Mouse (Mus musculus) liver, embryonic 16.5 days (tissue): ENCODE measurements around the gene Gm20219. TPM values are rescaled to one million over a fixed set of nuclear protein-coding genes. Genes with fewer than 3 reads are reported as not detected.

Experiments used
- ATAC-seq: fragments of 200-750 bp; cut with Nextera tagmentation; 2 replicates; pipeline ENCODE4 v1.8.0; 2017; ENCODE audit warnings: low read depth, mild to moderate bottlenecking, moderate number of reproducible peaks, moderate library complexity
- H3K27ac ChIP-seq: fragments of 300-500 bp; sonication (generic); 2 replicates; pipeline ENCODE4 v1.5.1; 2014; ENCODE audit warnings: mild to moderate bottlenecking, low read length
- H3K27me3 ChIP-seq: fragments of 300-500 bp; sonication (generic); 2 replicates; pipeline ENCODE4 v1.6.1; 2014; ENCODE audit warnings: low read depth, low read length, mixed read lengths; ENCODE audit not compliant: control insufficient read depth, insufficient read depth
- H3K36me3 ChIP-seq: fragments of 300-500 bp; sonication (generic); 2 replicates; pipeline ENCODE4 v1.6.1; 2014; ENCODE audit warnings: mild to moderate bottlenecking; ENCODE audit not compliant: control insufficient read depth, insufficient read depth
- H3K4me1 ChIP-seq: fragments of 300-500 bp; sonication (generic); 2 replicates; pipeline ENCODE4 v1.6.1; 2014; ENCODE audit warnings: low read depth, low read length, mixed read lengths; ENCODE audit not compliant: control insufficient read depth
- H3K4me2 ChIP-seq: fragments of 300-500 bp; sonication (generic); 2 replicates; pipeline ENCODE4 v1.6.1; 2014; ENCODE audit warnings: low read depth, low read length, mixed read lengths
- H3K4me3 ChIP-seq: fragments of 300-500 bp; sonication (generic); 2 replicates; pipeline ENCODE4 v1.5.1; 2014; ENCODE audit warnings: low read depth, mild to moderate bottlenecking, low read length
- H3K9ac ChIP-seq: fragments of 300-500 bp; sonication (generic); 2 replicates; pipeline ENCODE4 v1.6.1; 2014; ENCODE audit warnings: low read depth, low read length
- H3K9me3 ChIP-seq: fragments of 300-500 bp; sonication (generic); replicated peaks from 2 replicates; pipeline ENCODE4 v1.6.1; 2016; ENCODE audit warnings: low read length; ENCODE audit not compliant: control insufficient read depth
- WGBS: fragments of 180-500 bp; shearing (Covaris S2); extraction: QIAGEN DNeasy Blood & Tissue Kit; methylation state at CpG from one replicate; pipeline ENCODE4 v1.1.7; 2014; ENCODE audit not compliant: insufficient replicate concordance; 5-methylcytosine and 5-hydroxymethylcytosine counted together
- polyA plus RNA-seq: library from polyadenylated mRNA; unstranded; fragments of >200 nt; fragmentation: Nextera tagmentation; extraction: Ambion mirVana; gene quantifications from 2 replicates; pipeline ENCODE4 v1.2.1, GENCODE M21; 2015

Gene Gm20219
- 0.12 and 0.24 TPM in 2 replicates for polyA plus RNA-seq

- Histone ChIP-seq H3K9me3 (no peaks in the 10 kb centered on the region), H3K27ac (no peak within 1 kb of the TSS), H3K9ac (no peak within 1 kb of the TSS), H3K4me2 (no peak within 1 kb of the TSS), H3K4me1 (no peaks in the 10 kb centered on the region; the same call in 1 of the 2 replicates), H3K4me3 (no peak within 1 kb of the TSS), H3K27me3 (no peaks in the 10 kb centered on the region), H3K36me3 (no peaks in the 10 kb centered on the region)
- WGBS: 75% methylated on average over 20 of the region's 20 CpGs
- peak; percentile 48 for ATAC-seq
Measured at GRCm38 (mm10) chr17:56554122-56554551, at the start of gene Gm20219. Gene Gm20219 (minus strand): TSS chr17:56554387.

- 89% methylated on average over 9 of the region's 9 CpGs for WGBS
Measured at GRCm38 (mm10) chr17:56604070-56604380, 49.8 kb upstream of the Gm20219 start.

GRCm38 (mm10) chr17:56603186-56604069 is 49.2 kb upstream of the Gm20219 start:
- no peak for ATAC-seq
- no peak overlapping the region for H3K27ac ChIP-seq
- 95% methylated on average over 28 of the region's 28 CpGs for WGBS

More at GRCm38 (mm10) chr17:56604070-56604380, 49.8 kb upstream of the Gm20219 start:
- Histone ChIP-seq H3K9ac (no peak overlapping the region), H3K27me3 (no peaks in the 10 kb centered on the region), H3K4me3 (no peak overlapping the region), H3K4me2 (no peak overlapping the region), H3K4me1 (peaks cover 9% of the 10 kb centered on the region), H3K9me3 (no peaks in the 10 kb centered on the region), H3K27ac (no peak overlapping the region), H3K36me3 (peaks cover 77% of the 10 kb centered on the region)
- ATAC-seq: no peak

GRCm38 (mm10) chr17:56593527-56594271 is 39.5 kb upstream of the Gm20219 start:
- peaks cover 82% of the 10 kb centered on the region for H3K36me3 ChIP-seq

More at GRCm38 (mm10) chr17:56603186-56604069, 49.2 kb upstream of the Gm20219 start:
- Histone ChIP-seq H3K4me1 (peaks cover 5% of the 10 kb centered on the region), H3K36me3 (peaks cover 77% of the 10 kb centered on the region), H3K27me3 (no peaks in the 10 kb centered on the region), H3K4me3 (no peak overlapping the region), H3K4me2 (no peak overlapping the region), H3K9ac (no peak overlapping the region), H3K9me3 (no peaks in the 10 kb centered on the region)

GRCm38 (mm10) chr17:56592553-56592952 is 38.4 kb upstream of the Gm20219 start:
- Histone ChIP-seq H3K4me3 (no peak overlapping the region), H3K4me1 (no peaks in the 10 kb centered on the region; the same call in 1 of the 2 replicates), H3K9ac (no peak overlapping the region), H3K27ac (no peak overlapping the region), H3K36me3 (peaks cover 83% of the 10 kb centered on the region), H3K9me3 (no peaks in the 10 kb centered on the region), H3K4me2 (no peak overlapping the region), H3K27me3 (no peaks in the 10 kb centered on the region)
- ATAC-seq: no peak

More at GRCm38 (mm10) chr17:56593527-56594271, 39.5 kb upstream of the Gm20219 start:
- Histone ChIP-seq H3K27me3 (no peaks in the 10 kb centered on the region), H3K27ac (no peak overlapping the region), H3K9me3 (no peaks in the 10 kb centered on the region), H3K9ac (no peak overlapping the region), H3K4me3 (no peak overlapping the region), H3K4me2 (no peak overlapping the region), H3K4me1 (no peaks in the 10 kb centered on the region; the same call in 1 of the 2 replicates)
- ATAC-seq: no peak
- 91% methylated on average over 8 of the region's 8 CpGs for WGBS

GRCm38 (mm10) chr17:56588921-56589320 is 34.7 kb upstream of the Gm20219 start:
- 91% methylated on average over 4 of the region's 4 CpGs for WGBS
- no peaks in the 10 kb centered on the region for H3K27me3 ChIP-seq
- no peak overlapping the region for H3K9ac ChIP-seq
- H3K4me2 ChIP-seq: no peak overlapping the region
- H3K27ac ChIP-seq: no peak overlapping the region
- no peak overlapping the region for H3K4me3 ChIP-seq
- peaks cover 17% of the 10 kb centered on the region for H3K4me1 ChIP-seq
- no peaks in the 10 kb centered on the region for H3K9me3 ChIP-seq
- H3K36me3 ChIP-seq: peaks cover 51% of the 10 kb centered on the region
- no peak for ATAC-seq

GRCm38 (mm10) chr17:56587773-56588172 is 33.6 kb upstream of the Gm20219 start:
- H3K4me3 ChIP-seq: no peak overlapping the region
- H3K4me2 ChIP-seq: no peak overlapping the region
- H3K27ac ChIP-seq: no peak overlapping the region
- no peaks in the 10 kb centered on the region for H3K27me3 ChIP-seq
- ATAC-seq: no peak
- H3K9me3 ChIP-seq: no peaks in the 10 kb centered on the region
- H3K4me1 ChIP-seq: peaks cover 23% of the 10 kb centered on the region
- 90% methylated on average over 1 of the region's 1 CpGs for WGBS
- H3K36me3 ChIP-seq: peaks cover 41% of the 10 kb centered on the region
- H3K9ac ChIP-seq: no peak overlapping the region

GRCm38 (mm10) chr17:56585171-56585821 is 31.1 kb upstream of the Gm20219 start:
- Histone ChIP-seq H3K9ac (peak overlapping the region; percentile 93), H3K4me3 (peak overlapping the region; percentile 96), H3K27me3 (no peaks in the 10 kb centered on the region), H3K9me3 (no peaks in the 10 kb centered on the region), H3K36me3 (peaks cover 40% of the 10 kb centered on the region), H3K4me2 (peak overlapping the region; percentile 86), H3K4me1 (peaks cover 36% of the 10 kb centered on the region), H3K27ac (peak overlapping the region; percentile 97)
- ATAC-seq: peak; percentile 8; the same call in 1 of the 2 replicates
- WGBS: under 1% methylated on average over 61 of the region's 61 CpGs
